Mouse (Mus musculus) spleen, postnatal 36 days (tissue): ENCODE measurements at regions not wholly inside any gene's neighbourhood (a gene's known extent, or its start where the extent isn't known, plus 50 kb on each side); places are given as distances from the start of the nearest gene placed in this dataset.

Experiments
- DNase-seq, 2 experiments: peaks; one replicate each; pipeline ENCODE4 v3.0.0; 2022; ENCODE audit warnings: low spot score in 2 of 2, mixed read lengths in 1 of 2

GRCm38 (mm10) chr6:59556668-59557310 lies 130.7 kb upstream of the Gprin3 start:
- DNase-seq: no peak

DNA sequence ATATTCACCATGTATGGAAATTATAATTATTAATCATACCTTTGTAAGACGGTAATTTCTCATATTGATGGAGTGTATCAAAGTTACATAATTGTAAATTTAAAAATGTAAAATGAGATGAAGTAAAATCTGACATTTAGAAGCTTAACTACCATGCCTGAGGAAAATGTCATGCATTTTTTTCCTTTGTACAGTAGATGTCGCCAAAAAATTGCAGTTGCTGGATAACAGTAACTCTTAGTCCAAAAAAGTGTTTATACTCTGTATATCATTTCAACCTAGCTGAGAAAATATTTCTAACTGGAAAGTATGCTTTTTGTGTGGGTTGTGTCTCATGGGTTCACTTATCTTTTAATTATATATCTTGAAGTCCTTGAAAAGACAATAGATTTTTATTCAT lies 110.9 kb upstream of the Gprin3 start:
- no peak for DNase-seq

DNA sequence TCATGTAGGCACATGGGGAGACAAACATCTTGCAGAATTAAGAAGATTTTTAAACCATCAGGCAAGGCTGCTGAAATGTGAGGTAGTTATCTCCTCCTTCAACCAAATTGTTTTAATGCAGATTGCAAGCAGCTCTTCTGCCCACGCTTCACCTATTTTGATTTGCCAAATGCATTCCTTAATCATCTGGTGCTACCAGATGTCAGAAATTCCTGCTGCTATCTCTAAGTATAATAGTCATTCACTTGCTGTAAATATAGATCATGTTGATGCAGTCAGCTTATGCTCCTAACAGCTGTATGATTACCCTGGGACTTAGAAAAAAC lies 98.8 kb upstream of the Gprin3 start:
- DNase-seq: no peak

GRCm38 (mm10) chr6:59524095-59524939 lies 98.2 kb upstream of the Gprin3 start:
- no peak for DNase-seq

GRCm38 (mm10) chr6:59522960-59523359 lies 96.9 kb upstream of the Gprin3 start:
- DNase-seq: no peak

- DNase-seq: no peak
Measured at GRCm38 (mm10) chr6:59500818-59501217, 74.7 kb upstream of the Gprin3 start.

GRCm38 (mm10) chr6:59498800-59499199 lies 72.7 kb upstream of the Gprin3 start:
- no peak for DNase-seq

GRCm38 (mm10) chr6:59498079-59498478 lies 72.0 kb upstream of the Gprin3 start:
- peak; percentile 3 to 4 for DNase-seq

- no peak for DNase-seq
Measured at GRCm38 (mm10) chr6:59489001-59489575, 63.0 kb upstream of the Gprin3 start.

DNA sequence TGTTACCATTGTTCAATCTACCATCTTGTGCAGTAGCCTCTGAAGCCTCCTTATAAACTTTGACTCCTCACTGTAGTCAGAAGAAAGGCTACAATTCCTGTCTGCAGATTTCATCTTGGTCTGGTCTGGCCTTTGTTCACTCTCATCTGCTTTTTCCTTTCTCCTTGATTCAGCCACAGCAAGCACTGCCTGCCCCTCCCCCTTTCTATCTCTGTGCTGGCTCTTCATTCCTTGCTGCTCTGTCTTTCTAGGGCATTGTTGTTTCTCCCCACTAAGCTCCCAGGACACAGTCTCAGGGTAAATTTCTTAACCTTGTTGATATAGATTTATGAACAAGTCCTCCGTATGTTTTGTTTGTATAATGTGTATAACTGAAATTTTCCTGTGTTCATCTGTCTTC lies 62.3 kb upstream of the Gprin3 start:
- DNase-seq: no peak

DNA sequence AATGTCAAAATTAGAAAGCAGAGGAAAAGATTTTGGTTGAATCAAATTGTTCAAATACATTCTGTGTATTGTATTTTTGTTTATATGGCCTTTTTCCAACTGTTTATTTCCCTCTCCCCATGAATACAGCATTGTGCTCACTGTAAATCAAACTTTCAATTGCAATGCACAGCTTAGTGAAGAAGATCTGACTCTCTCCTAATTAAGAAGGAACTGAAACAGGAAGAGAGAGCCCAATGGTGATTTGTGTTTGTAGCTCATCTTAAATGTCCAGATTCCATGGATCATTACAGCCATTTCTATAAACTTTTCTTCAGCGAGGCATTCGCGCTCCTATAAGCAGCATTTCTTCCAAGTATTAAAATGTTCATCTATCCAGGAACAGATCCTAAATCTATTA lies 57.9 kb upstream of the Gprin3 start:
- DNase-seq: no peak

- DNase-seq: peak; percentile 2 to 22
Measured at GRCm38 (mm10) chr6:59483587-59483986, 57.5 kb upstream of the Gprin3 start.
